Mouse (Mus musculus) stomach, adult 2 months (tissue): ENCODE measurements around the gene Slitrk5. TPM values are rescaled to one million over a fixed set of nuclear protein-coding genes. Genes with fewer than 3 reads are reported as not detected.

Source experiments
- polyA plus RNA-seq: library from polyadenylated mRNA; depleted of rRNA; stranded (reverse); fragments of >200 nt; gene quantifications from 2 replicates; pipeline ENCODE4 v1.2.3, GENCODE M21; 2012; rRNA removed

The Slitrk5 gene
- 0.08 and 0.13 TPM in 2 replicates for polyA plus RNA-seq

DNA sequence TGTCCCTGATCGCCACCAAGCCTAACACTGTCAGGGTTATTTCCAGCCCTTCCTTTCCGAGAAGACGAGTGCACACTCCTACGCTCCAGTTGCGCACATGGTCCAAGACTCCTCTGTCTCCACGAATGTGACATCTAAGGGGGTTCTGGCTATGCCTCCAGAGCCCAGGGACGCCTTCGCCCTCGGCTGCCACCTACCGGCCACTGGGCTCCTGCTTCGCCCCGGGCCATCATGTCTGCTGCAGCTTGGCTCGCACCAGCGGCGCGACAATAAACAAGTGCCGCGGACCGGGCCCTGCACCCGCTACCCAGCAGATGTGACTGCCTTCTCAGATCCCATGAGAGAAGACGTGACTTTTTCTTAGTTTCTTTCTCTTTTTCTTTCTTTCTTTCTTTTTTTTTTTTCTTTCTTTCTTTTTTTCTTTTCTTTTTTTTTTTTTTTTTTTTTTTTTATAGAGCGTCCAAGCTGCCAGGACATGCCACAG is at the start of gene Slitrk5:
TSS of gene Slitrk5 (plus strand) at position 434 of the 484 bp plus-strand sequence.

